Mouse (Mus musculus) myocyte (in vitro differentiated cells): ENCODE measurements around the gene Ciz1. TPM values are rescaled to one million over a fixed set of nuclear protein-coding genes. Genes with fewer than 3 reads are reported as not detected.

Experiments used
- H3K27me3 ChIP-seq: one replicate; pipeline ENCODE4 v1.6.1; 2011; ENCODE audit not compliant: control insufficient read depth, insufficient read depth, insufficient read length
- H3K36me3 ChIP-seq: one replicate; pipeline ENCODE4 v1.6.1; 2011; ENCODE audit not compliant: control insufficient read depth, insufficient read depth
- H3K4me2 ChIP-seq: one replicate; pipeline ENCODE4 v1.6.1; 2011; ENCODE audit warnings: low read depth, control low read depth
- H3K4me3 ChIP-seq: one replicate; pipeline ENCODE4 v1.5.1; 2011; ENCODE audit warnings: mild to moderate bottlenecking, control low read depth, moderate library complexity
- H3K79me2 ChIP-seq: one replicate; pipeline ENCODE4 v1.6.1; 2011; ENCODE audit not compliant: control insufficient read depth, insufficient read depth
- H3ac ChIP-seq: one replicate; pipeline ENCODE4 v1.6.1; 2011; ENCODE audit not compliant: control insufficient read depth, insufficient read length
- CEBPB ChIP-seq: IDR thresholded peaks from 2 replicates; pipeline ENCODE4 v1.6.1; 2011; ENCODE audit warnings: mild to moderate bottlenecking, moderate library complexity; ENCODE audit not compliant: poor library complexity, insufficient read depth, severe bottlenecking
- E2F4 ChIP-seq: IDR thresholded peaks from one replicate; pipeline ENCODE4 v1.6.1; 2011; ENCODE audit warnings: mild to moderate bottlenecking, control low read depth, moderate library complexity; ENCODE audit not compliant: insufficient read depth
- MAX ChIP-seq: IDR thresholded peaks from one replicate; pipeline ENCODE4 v1.6.1; 2011; ENCODE audit warnings: low read depth, mild to moderate bottlenecking, control low read depth
- MYOD1 ChIP-seq, 3 experiments: IDR thresholded peaks; one replicate each; pipeline ENCODE4 v1.6.1; 2011; ENCODE audit warnings: control low read depth in 2 of 3, low read depth in 2 of 3, mild to moderate bottlenecking in 2 of 3, moderate library complexity in 1 of 3; ENCODE audit not compliant: insufficient read length in 2 of 3, control insufficient read depth in 1 of 3
- MYOG ChIP-seq, 3 experiments: IDR thresholded peaks; one replicate each; pipeline ENCODE4 v1.6.1; 2011; ENCODE audit warnings: control low read depth in 2 of 3, low read depth in 2 of 3, mild to moderate bottlenecking in 2 of 3; ENCODE audit not compliant: insufficient read length in 2 of 3, control insufficient read depth in 1 of 3, insufficient read depth in 1 of 3
- POLR2A ChIP-seq: IDR thresholded peaks from one replicate; pipeline ENCODE4 v1.6.1; 2011; ENCODE audit warnings: low read depth, mild to moderate bottlenecking, control low read depth, moderate library complexity; ENCODE audit not compliant: insufficient read length
- POLR2AphosphoS2 ChIP-seq: IDR thresholded peaks from one replicate; pipeline ENCODE4 v1.6.1; 2011; ENCODE audit warnings: low read depth, control low read depth; ENCODE audit not compliant: insufficient read length
- REST ChIP-seq: IDR thresholded peaks from one replicate; pipeline ENCODE4 v1.6.1; 2011; ENCODE audit warnings: mild to moderate bottlenecking, control low read depth, moderate library complexity; ENCODE audit not compliant: insufficient read depth, insufficient read length
- SRF ChIP-seq: IDR thresholded peaks from one replicate; pipeline ENCODE4 v1.6.1; 2011; ENCODE audit warnings: low read depth; ENCODE audit not compliant: control insufficient read depth, insufficient read length
- TCF12 ChIP-seq: IDR thresholded peaks from one replicate; pipeline ENCODE4 v1.6.1; 2011; ENCODE audit warnings: mild to moderate bottlenecking, control low read depth; ENCODE audit not compliant: poor library complexity, insufficient read depth, severe bottlenecking
- TCF3 ChIP-seq: IDR thresholded peaks from one replicate; pipeline ENCODE4 v1.6.1; 2011; ENCODE audit warnings: low read depth, control low read depth; ENCODE audit not compliant: insufficient read length
- USF1 ChIP-seq: IDR thresholded peaks from one replicate; pipeline ENCODE4 v1.6.1; 2011; ENCODE audit warnings: low read depth, mild to moderate bottlenecking, control low read depth, moderate library complexity
- polyA plus RNA-seq: library from polyadenylated mRNA; unstranded; fragments of >200 nt; fragmentation: generic; extraction: Trizol; gene quantifications from one replicate; pipeline ENCODE4 v1.2.1, GENCODE M21; 2012; ENCODE audit warnings: missing spikeins

Gene Ciz1
- polyA plus RNA-seq, 1 experiment, result 54.2 TPM

GRCm38 (mm10) chr2:32380001-32380500 is 27.9 kb downstream of the Ciz1 start:
- no peaks in the 10 kb centered on the region for H3K79me2 ChIP-seq
- H3K4me3 ChIP-seq, result peak overlapping the region; percentile 54

DNA sequence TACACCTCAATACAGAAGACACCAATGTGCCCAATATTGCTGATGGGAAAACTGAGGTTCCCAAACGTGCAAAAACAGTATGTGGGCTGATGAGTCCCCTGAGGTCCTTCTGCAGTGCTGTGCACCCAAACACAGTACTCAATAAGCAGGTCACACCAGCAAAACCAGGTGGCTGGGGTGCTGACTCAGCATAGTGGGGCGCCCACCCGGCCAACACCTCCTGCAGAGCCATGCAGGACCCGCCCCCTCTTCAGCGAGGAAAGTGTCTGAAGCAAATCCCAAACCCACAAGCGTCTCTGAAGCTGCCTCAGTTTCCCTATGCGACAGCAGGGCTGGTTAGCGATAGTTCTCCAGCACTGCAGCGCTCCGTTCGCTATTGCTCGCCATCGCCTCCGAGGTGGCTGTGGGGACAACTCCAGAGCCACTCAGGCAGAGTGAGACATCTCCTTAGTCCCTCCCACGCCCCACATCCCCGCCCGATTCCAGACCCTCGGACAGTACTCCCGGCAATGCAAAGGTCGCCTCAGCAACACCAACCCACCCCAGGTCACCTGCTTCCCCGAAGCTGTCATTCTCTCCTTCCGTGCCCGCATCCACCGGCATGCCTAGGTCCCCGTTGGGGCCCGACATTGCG is 29.1 kb downstream of the Ciz1 start:
- Histone ChIP-seq H3ac (peak overlapping the region; percentile 24), H3K36me3 (peaks cover 8% of the 10 kb centered on the region), H3K4me3 (peak overlapping the region; percentile 54), H3K79me2 (no peaks in the 10 kb centered on the region), H3K4me2 (peak overlapping the region; percentile 92), H3K27me3 (peaks cover 7% of the 10 kb centered on the region)
- TF ChIP-seq POLR2AphosphoS2 (peak; percentile 12), MAX (no peak)

More at GRCm38 (mm10) chr2:32380001-32380500, 27.9 kb downstream of the Ciz1 start:
- TF ChIP-seq POLR2A (no peak), POLR2AphosphoS2 (no peak), MYOD1 (IDR thresholded peaks at IDR 0.05; ENCODE audit: control insufficient read depth in 1 of 3, insufficient read length in 2 of 3, low read depth in 2 of 3) (no peak)
- H3K36me3 ChIP-seq, result peaks cover 8% of the 10 kb centered on the region
- peaks cover 2% of the 10 kb centered on the region for H3K27me3 ChIP-seq
- peak overlapping the region; percentile 92 for H3K4me2 ChIP-seq
- no peak overlapping the region for H3ac ChIP-seq

GRCm38 (mm10) chr2:32381775-32382223 is 29.7 kb downstream of the Ciz1 start, which contains the start of gene 1110008P14Rik:
TSS of gene 1110008P14Rik (minus strand) at chr2:32381938.
- H3K4me2 ChIP-seq, result peak within 1 kb of the TSS; percentile 92
- TF ChIP-seq REST (no peak), CEBPB (no peak), MYOD1 (IDR thresholded peaks at IDR 0.05; ENCODE audit: control insufficient read depth in 1 of 3, insufficient read length in 2 of 3, low read depth in 2 of 3) (peak in 2 of 3 experiments; percentile 37 to 76), E2F4 (no peak), SRF (peak; percentile 37), USF1 (no peak), POLR2A (peak; percentile 80), TCF3 (no peak), POLR2AphosphoS2 (peak; percentile 74), MYOG (IDR thresholded peaks at IDR 0.05; ENCODE audit: control insufficient read depth in 1 of 3, insufficient read depth in 1 of 3, insufficient read length in 2 of 3, low read depth in 2 of 3) (peak in 2 of 3 experiments; percentile 46 to 77)
- H3K4me3 ChIP-seq, result peak within 1 kb of the TSS; percentile 54
- no peaks in the 10 kb centered on the region for H3K79me2 ChIP-seq
- peaks cover 10% of the 10 kb centered on the region for H3K27me3 ChIP-seq
- H3K36me3 ChIP-seq, result peaks cover 8% of the 10 kb centered on the region
- H3ac ChIP-seq, result peak within 1 kb of the TSS; percentile 24

GRCm38 (mm10) chr2:32382689-32383088 is 30.6 kb downstream of the Ciz1 start:
- no peak for TF ChIP-seq MAX
- Histone ChIP-seq H3K27me3 (peaks cover 19% of the 10 kb centered on the region), H3K36me3 (peaks cover 8% of the 10 kb centered on the region), H3ac (no peak overlapping the region), H3K79me2 (no peaks in the 10 kb centered on the region), H3K4me3 (peak overlapping the region; percentile 54), H3K4me2 (no peak overlapping the region)

GRCm38 (mm10) chr2:32387706-32388490 is 35.8 kb downstream of the Ciz1 start, which contains the start of gene Lcn2:
TSS of gene Lcn2 (minus strand) at chr2:32388252.
- TF ChIP-seq MYOD1 (IDR thresholded peaks at IDR 0.05; ENCODE audit: control insufficient read depth in 1 of 3, insufficient read length in 2 of 3, low read depth in 2 of 3), result no peak
- no peak for TF ChIP-seq MYOG (IDR thresholded peaks at IDR 0.05; ENCODE audit: control insufficient read depth in 1 of 3, insufficient read depth in 1 of 3, insufficient read length in 2 of 3, low read depth in 2 of 3)
- TF ChIP-seq SRF, result no peak
- no peak for TF ChIP-seq E2F4
- TF ChIP-seq TCF12, result no peak
- TF ChIP-seq POLR2AphosphoS2, result no peak
- TF ChIP-seq CEBPB, result no peak
- TF ChIP-seq MAX, result no peak
- TF ChIP-seq USF1, result no peak
- TF ChIP-seq REST, result no peak
- TF ChIP-seq POLR2A, result no peak
- no peak for TF ChIP-seq TCF3
- H3K4me3 ChIP-seq, result no peak within 1 kb of the TSS
- peaks cover 19% of the 10 kb centered on the region for H3K27me3 ChIP-seq
- H3K4me2 ChIP-seq, result no peak within 1 kb of the TSS
- H3K79me2 ChIP-seq, result no peaks in the 10 kb centered on the region
- no peaks in the 10 kb centered on the region for H3K36me3 ChIP-seq
- H3ac ChIP-seq, result no peak within 1 kb of the TSS
